Mouse (Mus musculus): ENCODE measurements at regions not wholly inside any gene's neighbourhood (a gene's known extent, or its start where the extent isn't known, plus 50 kb on each side); places are given as distances from the start of the nearest gene placed in this dataset.

GRCm38 (mm10) chr8:103953586-103953985 is 147.8 kb upstream of the Cdh5 start:
- Histone ChIP-seq H3K4me1 (ENCODE audit: control insufficient read depth, insufficient read depth, low read length) (no peaks in the 10 kb centered on the region), H3K4me3 (ENCODE audit: insufficient read depth, low read length) (no peak overlapping the region), H3K27ac (ENCODE audit: insufficient read depth, low read length) (no peak overlapping the region)
- TF ChIP-seq CTCF (IDR thresholded peaks at IDR 0.05; ENCODE audit: borderline replicate concordance, insufficient read depth, low read length) (no peak), POLR2A (IDR thresholded peaks at IDR 0.05; ENCODE audit: low read depth, low read length) (no peak)

GRCm38 (mm10) chr8:103955568-103956260 is 145.7 kb upstream of the Cdh5 start:
- TF ChIP-seq CTCF (IDR thresholded peaks at IDR 0.05; ENCODE audit: borderline replicate concordance, insufficient read depth, low read length) (no peak), POLR2A (IDR thresholded peaks at IDR 0.05; ENCODE audit: low read depth, low read length) (no peak)
- H3K27ac ChIP-seq (ENCODE audit: insufficient read depth, low read length) = no peak overlapping the region
- no peaks in the 10 kb centered on the region for H3K4me1 ChIP-seq (ENCODE audit: control insufficient read depth, insufficient read depth, low read length)
- H3K4me3 ChIP-seq (ENCODE audit: insufficient read depth, low read length) = no peak overlapping the region

- Histone ChIP-seq H3K4me1 (ENCODE audit: control insufficient read depth, insufficient read depth, low read length) (no peaks in the 10 kb centered on the region), H3K4me3 (ENCODE audit: insufficient read depth, low read length) (no peak overlapping the region), H3K27ac (ENCODE audit: insufficient read depth, low read length) (no peak overlapping the region)
- no peak for TF ChIP-seq POLR2A (IDR thresholded peaks at IDR 0.05; ENCODE audit: low read depth, low read length)
- TF ChIP-seq CTCF (IDR thresholded peaks at IDR 0.05; ENCODE audit: borderline replicate concordance, insufficient read depth, low read length) = no peak
Measured at GRCm38 (mm10) chr8:103964293-103964918, 137.0 kb upstream of the Cdh5 start.

- Histone ChIP-seq H3K27ac (ENCODE audit: insufficient read depth, low read length) (no peak overlapping the region), H3K4me1 (ENCODE audit: control insufficient read depth, insufficient read depth, low read length) (peaks cover 3% of the 10 kb centered on the region), H3K4me3 (ENCODE audit: insufficient read depth, low read length) (no peak overlapping the region)
- TF ChIP-seq POLR2A (IDR thresholded peaks at IDR 0.05; ENCODE audit: low read depth, low read length) (no peak), CTCF (IDR thresholded peaks at IDR 0.05; ENCODE audit: borderline replicate concordance, insufficient read depth, low read length) (no peak)
Measured at GRCm38 (mm10) chr8:103969929-103970328, 131.5 kb upstream of the Cdh5 start.

GRCm38 (mm10) chr8:103970511-103970910 is 130.9 kb upstream of the Cdh5 start:
- peak overlapping the region; percentile 27; the same call in 1 of the 2 replicates for H3K27ac ChIP-seq (ENCODE audit: insufficient read depth, low read length)
- TF ChIP-seq POLR2A (IDR thresholded peaks at IDR 0.05; ENCODE audit: low read depth, low read length) (no peak), CTCF (IDR thresholded peaks at IDR 0.05; ENCODE audit: borderline replicate concordance, insufficient read depth, low read length) (no peak)
- peaks cover 3% of the 10 kb centered on the region for H3K4me1 ChIP-seq (ENCODE audit: control insufficient read depth, insufficient read depth, low read length)
- no peak overlapping the region for H3K4me3 ChIP-seq (ENCODE audit: insufficient read depth, low read length)

GRCm38 (mm10) chr8:103970966-103971365 is 130.5 kb upstream of the Cdh5 start:
- Histone ChIP-seq H3K4me1 (ENCODE audit: control insufficient read depth, insufficient read depth, low read length) (peaks cover 3% of the 10 kb centered on the region), H3K4me3 (ENCODE audit: insufficient read depth, low read length) (no peak overlapping the region), H3K27ac (ENCODE audit: insufficient read depth, low read length) (peak overlapping the region; percentile 26; the same call in 1 of the 2 replicates)
- TF ChIP-seq POLR2A (IDR thresholded peaks at IDR 0.05; ENCODE audit: low read depth, low read length) (no peak), CTCF (IDR thresholded peaks at IDR 0.05; ENCODE audit: borderline replicate concordance, insufficient read depth, low read length) (no peak)

GRCm38 (mm10) chr8:103976488-103976887 is 124.9 kb upstream of the Cdh5 start:
- H3K4me3 ChIP-seq (ENCODE audit: insufficient read depth, low read length) = no peak overlapping the region
- H3K4me1 ChIP-seq (ENCODE audit: control insufficient read depth, insufficient read depth, low read length) = no peaks in the 10 kb centered on the region
- no peak overlapping the region for H3K27ac ChIP-seq (ENCODE audit: insufficient read depth, low read length)
- TF ChIP-seq POLR2A (IDR thresholded peaks at IDR 0.05; ENCODE audit: low read depth, low read length) (no peak), CTCF (IDR thresholded peaks at IDR 0.05; ENCODE audit: borderline replicate concordance, insufficient read depth, low read length) (no peak)

- Histone ChIP-seq H3K4me3 (ENCODE audit: insufficient read depth, low read length) (no peak overlapping the region), H3K27ac (ENCODE audit: insufficient read depth, low read length) (no peak overlapping the region), H3K4me1 (ENCODE audit: control insufficient read depth, insufficient read depth, low read length) (no peaks in the 10 kb centered on the region)
- TF ChIP-seq POLR2A (IDR thresholded peaks at IDR 0.05; ENCODE audit: low read depth, low read length) (no peak), CTCF (IDR thresholded peaks at IDR 0.05; ENCODE audit: borderline replicate concordance, insufficient read depth, low read length) (no peak)
Measured at GRCm38 (mm10) chr8:103978948-103979347, 122.5 kb upstream of the Cdh5 start.

- Histone ChIP-seq H3K4me1 (ENCODE audit: control insufficient read depth, insufficient read depth, low read length) (no peaks in the 10 kb centered on the region), H3K27ac (ENCODE audit: insufficient read depth, low read length) (no peak overlapping the region), H3K4me3 (ENCODE audit: insufficient read depth, low read length) (no peak overlapping the region)
- TF ChIP-seq POLR2A (IDR thresholded peaks at IDR 0.05; ENCODE audit: low read depth, low read length) (no peak), CTCF (IDR thresholded peaks at IDR 0.05; ENCODE audit: borderline replicate concordance, insufficient read depth, low read length) (no peak)
Measured at GRCm38 (mm10) chr8:103983860-103984594, 117.4 kb upstream of the Cdh5 start.

GRCm38 (mm10) chr8:103985640-103986039 is 115.8 kb upstream of the Cdh5 start:
- Histone ChIP-seq H3K27ac (ENCODE audit: insufficient read depth, low read length) (no peak overlapping the region), H3K4me3 (ENCODE audit: insufficient read depth, low read length) (no peak overlapping the region), H3K4me1 (ENCODE audit: control insufficient read depth, insufficient read depth, low read length) (no peaks in the 10 kb centered on the region)
- TF ChIP-seq POLR2A (IDR thresholded peaks at IDR 0.05; ENCODE audit: low read depth, low read length) (no peak), CTCF (IDR thresholded peaks at IDR 0.05; ENCODE audit: borderline replicate concordance, insufficient read depth, low read length) (no peak)
